Mouse (Mus musculus) embryonic fibroblast, embryonic 13.5 days (primary cell): ENCODE data around the gene Kcnj6. TPM values are rescaled to one million over a fixed set of nuclear protein-coding genes. Genes with fewer than 3 reads are reported as not detected.

Source experiments
- H3K27ac ChIP-seq: 2 replicates; pipeline ENCODE4 v1.5.1; 2012; ENCODE audit warnings: low read length, control low read depth, inconsistent platforms; ENCODE audit not compliant: insufficient read depth
- H3K4me1 ChIP-seq: 2 replicates; pipeline ENCODE4 v1.6.1; 2011; ENCODE audit warnings: low read length; ENCODE audit not compliant: control insufficient read depth, insufficient read depth
- H3K4me3 ChIP-seq: 2 replicates; pipeline ENCODE4 v1.5.1; 2011; ENCODE audit warnings: mild to moderate bottlenecking, control low read depth, low read length; ENCODE audit not compliant: insufficient read depth
- CTCF ChIP-seq: IDR thresholded peaks from 2 replicates; pipeline ENCODE4 v1.5.1; 2011; ENCODE audit warnings: mild to moderate bottlenecking, control low read depth, low read length, moderate library complexity, borderline replicate concordance; ENCODE audit not compliant: insufficient read depth
- POLR2A ChIP-seq: IDR thresholded peaks from 2 replicates; pipeline ENCODE4 v1.6.1; 2011; ENCODE audit warnings: low read depth, mild to moderate bottlenecking, control low read depth, low read length, moderate library complexity
- polyA plus RNA-seq: library from polyadenylated mRNA; stranded (reverse); fragments of >200 nt; gene quantifications from 2 replicates; pipeline ENCODE4 v1.2.4, GENCODE M21; 2011; ENCODE audit warnings: low read depth; ENCODE audit not compliant: missing spikeins, insufficient read length

Gene Kcnj6
- polyA plus RNA-seq, 1 experiment: not detected

GRCm38 (mm10) chr16:94932702-94933101, 64.8 kb downstream of the Kcnj6 start:
- Histone ChIP-seq H3K4me3 (no peak overlapping the region), H3K27ac (no peak overlapping the region), H3K4me1 (no peaks in the 10 kb centered on the region)
- TF ChIP-seq POLR2A (no peak), CTCF (no peak)

- no peak overlapping the region for H3K4me3 ChIP-seq
- H3K27ac ChIP-seq: no peak overlapping the region
- no peak for TF ChIP-seq CTCF
- TF ChIP-seq POLR2A: no peak
- no peaks in the 10 kb centered on the region for H3K4me1 ChIP-seq
These were observed 65.9 kb downstream of the Kcnj6 start for GRCm38 (mm10) chr16:94931343-94932301.

GRCm38 (mm10) chr16:94925364-94925763, 72.1 kb downstream of the Kcnj6 start:
- Histone ChIP-seq H3K27ac (no peak overlapping the region), H3K4me3 (no peak overlapping the region), H3K4me1 (no peaks in the 10 kb centered on the region)
- TF ChIP-seq CTCF: no peak
- no peak for TF ChIP-seq POLR2A

GRCm38 (mm10) chr16:94919177-94919576, 78.3 kb downstream of the Kcnj6 start:
- Histone ChIP-seq H3K4me3 (no peak overlapping the region), H3K27ac (no peak overlapping the region), H3K4me1 (no peaks in the 10 kb centered on the region)
- TF ChIP-seq POLR2A (no peak), CTCF (no peak)

GRCm38 (mm10) chr16:94906026-94906425, 91.5 kb downstream of the Kcnj6 start:
- no peak for TF ChIP-seq POLR2A
- TF ChIP-seq CTCF: no peak

GRCm38 (mm10) chr16:94898832-94899231, 98.7 kb downstream of the Kcnj6 start:
- no peak overlapping the region for H3K4me3 ChIP-seq
- H3K4me1 ChIP-seq: no peaks in the 10 kb centered on the region
- H3K27ac ChIP-seq: no peak overlapping the region
- TF ChIP-seq CTCF (no peak), POLR2A (no peak)

More at GRCm38 (mm10) chr16:94906026-94906425, 91.5 kb downstream of the Kcnj6 start:
- Histone ChIP-seq H3K27ac (no peak overlapping the region), H3K4me1 (no peaks in the 10 kb centered on the region), H3K4me3 (no peak overlapping the region)

GRCm38 (mm10) chr16:94892162-94892650, 105.3 kb downstream of the Kcnj6 start:
- Histone ChIP-seq H3K27ac (no peak overlapping the region), H3K4me1 (no peaks in the 10 kb centered on the region), H3K4me3 (no peak overlapping the region)
- no peak for TF ChIP-seq POLR2A
- no peak for TF ChIP-seq CTCF

GRCm38 (mm10) chr16:94890581-94890980, 106.9 kb downstream of the Kcnj6 start:
- no peak overlapping the region for H3K4me3 ChIP-seq
- TF ChIP-seq CTCF (no peak), POLR2A (no peak)
- H3K27ac ChIP-seq: no peak overlapping the region
- no peaks in the 10 kb centered on the region for H3K4me1 ChIP-seq

GRCm38 (mm10) chr16:94890056-94890455, 107.4 kb downstream of the Kcnj6 start:
- Histone ChIP-seq H3K4me3 (no peak overlapping the region), H3K27ac (no peak overlapping the region), H3K4me1 (no peaks in the 10 kb centered on the region)
- no peak for TF ChIP-seq POLR2A
- no peak for TF ChIP-seq CTCF

GRCm38 (mm10) chr16:94888554-94888953, 108.9 kb downstream of the Kcnj6 start:
- no peak overlapping the region for H3K4me3 ChIP-seq
- TF ChIP-seq POLR2A: no peak
- TF ChIP-seq CTCF: no peak
- H3K4me1 ChIP-seq: no peaks in the 10 kb centered on the region
- no peak overlapping the region for H3K27ac ChIP-seq

- Histone ChIP-seq H3K4me3 (no peak overlapping the region), H3K4me1 (no peaks in the 10 kb centered on the region), H3K27ac (no peak overlapping the region)
- TF ChIP-seq CTCF (no peak), POLR2A (no peak)
These were observed 111.1 kb downstream of the Kcnj6 start for GRCm38 (mm10) chr16:94886398-94886797.
